Mouse (Mus musculus) B cell, adult 67 days (primary cell): ENCODE data around the gene Zbed5. TPM values are rescaled to one million over a fixed set of nuclear protein-coding genes. Genes with fewer than 3 reads are reported as not detected.

ENCODE experiments used
- total RNA-seq, 2 experiments: library from RNA; stranded (reverse); gene quantifications; 4 replicates each; pipeline ENCODE4 v1.2.4; 2023

The Zbed5 gene
- 1 to 10 TPM; 1.1 to 3.3 TPM for total RNA-seq

GRCm38 (mm10) chr5:129895198-129896088, at the start of gene Zbed5:
Gene Zbed5 (plus strand): TSS chr5:129895723.

GRCm38 (mm10) chr5:129846752-129847557, 48.6 kb upstream of the Zbed5 start, which contains the start of gene Sumf2:
Gene Sumf2 (plus strand): TSS chr5:129846986.

GRCm38 (mm10) chr5:129886911-129887636, 8.4 kb upstream of the Zbed5 start, which contains the start of gene Chchd2:
Gene Chchd2 (minus strand): TSS chr5:129887470.

GRCm38 (mm10) chr5:129898449-129898848, 2.9 kb downstream of the Zbed5 start, which contains the start of gene Phkg1:
Gene Phkg1 (minus strand): TSS chr5:129898549.

GRCm38 (mm10) chr5:129908242-129908965, 12.9 kb downstream of the Zbed5 start, which contains the start of gene Nupr1l:
Gene Nupr1l (plus strand): TSS chr5:129908540.

GRCm38 (mm10) chr5:129941495-129942045, 46.0 kb downstream of the Zbed5 start, which contains the start of gene Vkorc1l1:
Gene Vkorc1l1 (plus strand): TSS chr5:129941970.

Other genes starting within 250 kb of the Zbed5 start
- gene Zfp11, start 225.6 kb upstream of the Zbed5 start, total RNA-seq, result 1 to 10 TPM; 2.7 to 2.8 TPM
- gene Sept14, start 187.2 kb upstream of the Zbed5 start, total RNA-seq, result not detected
- 10 to 100 TPM; 40.7 to 54.2 TPM for gene Mrps17, start 180.2 kb upstream of the Zbed5 start, total RNA-seq
- 10 to 100 TPM; 31.0 to 40.7 TPM for gene Nipsnap2, start 170.7 kb upstream of the Zbed5 start, total RNA-seq
- gene Psph, start 108.3 kb upstream of the Zbed5 start, total RNA-seq, result 10 to 100 TPM; 12.8 to 15.9 TPM
- gene Sumf2, start 48.7 kb upstream of the Zbed5 start, total RNA-seq, result 10 to 100 TPM; 10.2 to 13.9 TPM
- gene Chchd2, start 8.3 kb upstream of the Zbed5 start, total RNA-seq, result 100 to 1,000 TPM; 139 to 157 TPM
- gene Phkg1, start 2.8 kb downstream of the Zbed5 start, total RNA-seq, result under 1 TPM in 1 of 2 experiments, not detected in 1; 0.56 TPM
- gene Nupr1l, start 12.8 kb downstream of the Zbed5 start, total RNA-seq, result 1 to 10 TPM in 1 of 2 experiments, under 1 TPM in 1; 0.59 to 4.9 TPM
- gene Vkorc1l1, start 46.2 kb downstream of the Zbed5 start, total RNA-seq, result 10 to 100 TPM; 13.8 to 15.7 TPM
- 10 to 100 TPM; 34.8 to 40.1 TPM for gene Gusb, start 107.3 kb downstream of the Zbed5 start, total RNA-seq
- gene Asl, start 133.5 kb downstream of the Zbed5 start, total RNA-seq, result 10 to 100 TPM; 14.1 to 14.3 TPM
- gene Crcp, start 133.6 kb downstream of the Zbed5 start, total RNA-seq, result 10 to 100 TPM; 21.0 to 27.9 TPM
- gene Tpst1, start 177.6 kb downstream of the Zbed5 start, total RNA-seq, result 10 to 100 TPM; 35.5 to 46.5 TPM
- 1 to 10 TPM; 4.4 to 4.6 TPM for gene Kctd7, start 249.1 kb downstream of the Zbed5 start, total RNA-seq